Mouse (Mus musculus) stomach, postnatal 0 days (tissue): ENCODE data around the gene Pgls. TPM values are rescaled to one million over a fixed set of nuclear protein-coding genes. Genes with fewer than 3 reads are reported as not detected.
A peak's percentile ranks its signal among the peaks of the same experiment; 100 is the strongest.

Experiments
- ATAC-seq: fragments of 200-750 bp; cut with Nextera tagmentation; 2 replicates; pipeline ENCODE4 v1.8.0; 2017; ENCODE audit not compliant: low FRiP score, low TSS enrichment
- DNase-seq: peaks from one replicate; pipeline ENCODE4 v3.0.0-alpha.2; 2016; ENCODE audit warnings: low spot score
- H3K27ac ChIP-seq: fragments of 300-500 bp; sonication (generic); replicated peaks from 2 replicates; pipeline ENCODE4 v1.5.1; 2014; ENCODE audit warnings: mild to moderate bottlenecking, control low read depth
- H3K27me3 ChIP-seq: fragments of 300-500 bp; sonication (generic); 2 replicates; pipeline ENCODE4 v1.6.1; 2014; ENCODE audit warnings: low read length; ENCODE audit not compliant: control insufficient read depth, insufficient read depth
- H3K36me3 ChIP-seq: fragments of 300-500 bp; sonication (generic); 2 replicates; pipeline ENCODE4 v1.6.1; 2014; ENCODE audit warnings: low read length, mixed read lengths; ENCODE audit not compliant: control insufficient read depth, insufficient read depth
- H3K4me1 ChIP-seq: fragments of 300-500 bp; sonication (generic); replicated peaks from 2 replicates; pipeline ENCODE4 v1.6.1; 2014; ENCODE audit warnings: antibody characterized with exemption; ENCODE audit not compliant: control insufficient read depth, insufficient read depth
- H3K4me2 ChIP-seq: fragments of 300-500 bp; sonication (generic); replicated peaks from 2 replicates; pipeline ENCODE4 v1.6.1; 2014; ENCODE audit warnings: low read depth, mild to moderate bottlenecking, control low read depth, moderate library complexity
- H3K4me3 ChIP-seq: fragments of 300-500 bp; sonication (generic); 2 replicates; pipeline ENCODE4 v1.5.1; 2014; ENCODE audit warnings: low read depth, low read length, control low read depth
- H3K9ac ChIP-seq: fragments of 300-500 bp; sonication (generic); 2 replicates; pipeline ENCODE4 v1.6.1; 2014; ENCODE audit warnings: mild to moderate bottlenecking, low read length, control low read depth, mixed read lengths
- H3K9me3 ChIP-seq: fragments of 300-500 bp; sonication (generic); 2 replicates; pipeline ENCODE4 v1.6.1; 2016; ENCODE audit warnings: low read length; ENCODE audit not compliant: control insufficient read depth
- CTCF ChIP-seq: IDR thresholded peaks from 2 replicates; pipeline ENCODE4 v1.5.1; 2016; ENCODE audit warnings: antibody characterized with exemption, low read depth, mild to moderate bottlenecking, moderate library complexity
- EP300 ChIP-seq: optimal IDR thresholded peaks from 2 replicates; pipeline ENCODE3; 2016; ENCODE audit warnings: antibody characterized with exemption
- WGBS: fragments of 180-500 bp; shearing (Covaris S2); extraction: QIAGEN DNeasy Blood & Tissue Kit; methylation state at CpG from one replicate; pipeline ENCODE4 v1.1.7; 2014; 5-methylcytosine and 5-hydroxymethylcytosine counted together
- polyA plus RNA-seq: library from polyadenylated mRNA; unstranded; fragments of >200 nt; fragmentation: Nextera tagmentation; extraction: Ambion mirVana; gene quantifications from 2 replicates; pipeline ENCODE4 v1.2.1, GENCODE M21; 2015

Pgls gene
- polyA plus RNA-seq, 1 experiment from 2014 or later, result 221 TPM

DNA sequence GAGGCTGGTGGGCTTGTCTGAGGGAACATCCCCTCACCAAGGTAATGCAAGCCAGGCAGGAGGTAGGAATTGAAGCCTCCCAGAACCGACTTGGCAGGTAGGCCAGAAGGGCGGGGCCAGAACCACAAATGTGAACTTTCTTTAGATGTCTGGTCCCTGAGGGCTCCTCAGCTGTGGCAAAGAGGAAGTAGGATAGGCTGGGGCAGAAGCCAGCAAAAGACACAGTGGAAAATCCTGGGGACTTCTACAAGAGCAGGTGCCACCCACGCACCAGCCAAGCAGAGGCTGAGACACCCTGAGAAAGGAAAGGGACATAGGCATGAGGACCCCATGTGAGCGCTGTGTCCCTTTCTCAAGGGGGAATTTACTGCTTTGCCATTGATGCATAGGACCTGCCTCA, 4.8 kb downstream of the Pgls start:
- Histone ChIP-seq H3K27ac (no peak overlapping the region), H3K4me1 (peaks cover 3% of the 10 kb centered on the region), H3K4me2 (no peak overlapping the region), H3K4me3 (no peak overlapping the region), H3K27me3 (no peaks in the 10 kb centered on the region; the same call in 1 of the 2 replicates), H3K36me3 (no peaks in the 10 kb centered on the region), H3K9me3 (no peaks in the 10 kb centered on the region), H3K9ac (no peak overlapping the region)
- no peak for ATAC-seq
- WGBS, result 63% methylated on average over 4 of the region's 4 CpGs
- TF ChIP-seq EP300 (no peak), CTCF (no peak)
- DNase-seq, result no peak

DNA sequence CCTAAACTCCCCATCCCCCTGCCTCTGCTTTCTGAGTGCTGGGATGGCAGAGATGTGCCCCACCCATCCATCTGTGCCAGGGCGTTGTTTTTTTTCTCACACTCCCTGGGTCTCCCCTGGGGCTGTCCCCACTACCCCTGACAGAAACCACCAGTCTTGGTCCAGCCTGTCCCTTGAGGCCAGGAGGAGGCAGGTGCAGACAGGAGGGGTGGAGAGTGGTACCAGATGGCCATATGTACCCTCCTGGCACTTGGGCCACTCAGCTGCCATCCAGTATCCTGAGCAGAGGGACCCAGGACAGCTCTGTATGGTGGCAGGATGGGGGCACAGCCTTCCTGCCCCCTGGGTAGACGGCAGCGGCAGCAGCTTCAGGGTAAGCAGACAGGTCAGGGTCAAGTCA, 5.5 kb downstream of the Pgls start, which contains the start of gene Fam129c:
Gene Fam129c, plus strand, starts transcription at position 198 of the 400 bp plus-strand sequence.
- Histone ChIP-seq H3K4me1 (peaks cover 4% of the 10 kb centered on the region), H3K36me3 (no peaks in the 10 kb centered on the region), H3K27ac (no peak within 1 kb of the TSS), H3K4me2 (no peak within 1 kb of the TSS), H3K9me3 (no peaks in the 10 kb centered on the region), H3K9ac (no peak within 1 kb of the TSS), H3K27me3 (peaks cover 3% of the 10 kb centered on the region; the same call in 1 of the 2 replicates), H3K4me3 (no peak within 1 kb of the TSS)
- DNase-seq (no peak), ATAC-seq (no peak)
- TF ChIP-seq EP300 (no peak), CTCF (no peak)
- WGBS, result 74% methylated on average over 3 of the region's 3 CpGs

DNA sequence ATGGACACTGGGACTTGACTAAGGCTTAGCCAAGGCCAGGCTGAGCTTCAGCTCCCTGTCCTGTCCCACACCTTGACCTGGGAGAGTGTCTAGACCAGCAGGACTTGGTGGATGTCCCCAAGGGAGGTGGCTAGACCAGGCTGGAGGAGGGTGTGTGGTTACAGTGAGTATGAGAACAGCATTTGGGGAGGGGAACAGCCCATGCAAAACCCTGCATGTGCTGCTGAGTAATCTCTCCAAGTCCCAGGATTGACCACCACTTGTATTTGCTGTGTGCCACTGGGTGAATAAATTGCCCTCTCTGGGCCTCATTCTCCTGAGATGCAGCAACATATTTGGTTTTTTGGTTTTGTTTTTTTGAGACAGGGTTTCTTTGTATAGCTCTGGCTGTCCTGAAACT, 6.4 kb downstream of the Pgls start:
- no peak overlapping the region for H3K9ac ChIP-seq
- H3K36me3 ChIP-seq, result no peaks in the 10 kb centered on the region
- no peak for TF ChIP-seq EP300
- TF ChIP-seq CTCF, result no peak
- DNase-seq (no peak), ATAC-seq (no peak)
- H3K4me1 ChIP-seq, result peaks cover 3% of the 10 kb centered on the region; the same call in 1 of the 2 replicates
- H3K4me2 ChIP-seq, result no peak overlapping the region
- no peak overlapping the region for H3K4me3 ChIP-seq
- no peaks in the 10 kb centered on the region for H3K9me3 ChIP-seq
- peaks cover 3% of the 10 kb centered on the region; the same call in 1 of the 2 replicates for H3K27me3 ChIP-seq
- no peak overlapping the region for H3K27ac ChIP-seq

DNA sequence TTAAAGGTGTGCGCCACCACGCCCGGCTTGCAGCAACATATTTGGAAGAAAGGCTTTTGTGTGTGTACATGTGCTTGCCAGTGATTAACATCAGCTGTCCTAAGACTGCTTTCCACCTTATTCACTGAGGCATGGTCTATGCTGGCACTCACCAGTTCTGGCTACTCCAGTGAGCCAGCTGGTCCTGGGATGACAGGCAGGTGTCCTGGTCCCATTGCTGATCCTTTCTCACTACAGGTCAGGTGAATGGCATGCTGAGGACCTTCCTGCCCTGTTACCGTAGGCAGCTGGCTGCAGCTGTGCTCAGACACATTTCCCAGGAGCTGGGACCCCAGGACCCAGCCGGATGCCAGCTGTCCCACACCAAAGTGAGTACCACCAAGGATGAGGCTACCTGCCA, 6.9 kb downstream of the Pgls start:
- ATAC-seq (no peak), DNase-seq (no peak)
- no peak overlapping the region for H3K27ac ChIP-seq
- no peaks in the 10 kb centered on the region for H3K36me3 ChIP-seq
- no peak overlapping the region for H3K4me3 ChIP-seq
- 91% methylated on average over 5 of the region's 5 CpGs for WGBS
- no peaks in the 10 kb centered on the region for H3K9me3 ChIP-seq
- H3K9ac ChIP-seq, result no peak overlapping the region
- no peak overlapping the region for H3K4me2 ChIP-seq
- H3K27me3 ChIP-seq, result peaks cover 3% of the 10 kb centered on the region; the same call in 1 of the 2 replicates
- no peak for TF ChIP-seq EP300
- TF ChIP-seq CTCF, result no peak
- H3K4me1 ChIP-seq, result peaks cover 3% of the 10 kb centered on the region; the same call in 1 of the 2 replicates

DNA sequence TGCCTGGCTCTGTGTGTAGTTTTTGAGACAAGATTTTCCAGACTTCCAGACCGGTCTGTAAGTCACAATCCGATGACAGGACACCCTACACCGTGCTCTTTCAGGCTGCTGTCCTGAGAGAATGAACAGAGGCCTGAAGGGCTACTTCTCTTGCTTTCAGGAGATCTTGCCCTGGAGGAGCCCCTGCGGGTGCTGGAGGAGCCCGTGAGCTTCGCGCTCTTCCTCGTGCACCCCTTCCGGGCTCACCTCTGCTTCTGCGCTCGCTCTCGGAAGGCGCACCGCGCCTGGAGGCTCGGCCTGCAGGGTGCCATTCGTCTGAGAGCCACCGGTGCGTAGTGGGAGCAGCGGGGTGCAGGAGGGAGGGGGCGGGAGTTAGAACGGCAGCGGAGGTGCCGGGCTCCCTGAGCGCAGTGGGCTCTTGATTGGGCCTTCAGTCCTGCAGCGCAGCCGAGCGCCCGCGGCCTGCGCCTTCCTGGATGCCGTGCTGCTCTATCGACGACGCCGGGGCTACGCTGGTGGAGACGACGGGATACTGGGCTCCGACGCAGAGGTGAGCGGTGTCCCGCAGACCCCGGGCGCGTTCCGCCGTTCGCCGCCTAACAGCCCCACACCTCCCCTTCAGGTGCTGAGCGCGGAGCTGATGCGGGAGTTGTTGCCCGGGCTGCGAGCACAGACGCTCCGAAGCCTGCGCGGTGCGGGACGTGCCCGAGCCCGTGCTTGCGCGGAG, 10.1 kb downstream of the Pgls start:
- TF ChIP-seq CTCF (no peak), EP300 (no peak)
- Histone ChIP-seq H3K27ac (no peak overlapping the region), H3K4me3 (peak overlapping the region; percentile 30), H3K4me1 (peaks cover 3% of the 10 kb centered on the region; the same call in 1 of the 2 replicates), H3K4me2 (peak overlapping the region; percentile 54), H3K9ac (peak overlapping the region; percentile 18), H3K27me3 (peaks cover 3% of the 10 kb centered on the region; the same call in 1 of the 2 replicates), H3K36me3 (no peaks in the 10 kb centered on the region), H3K9me3 (no peaks in the 10 kb centered on the region)
- WGBS, result 7% methylated on average over 45 of the region's 65 CpGs
- DNase-seq, result peak; percentile 32
- ATAC-seq, result 0 out of 2 replicates have a peak, but pooled peaks have one; percentile 0

DNA sequence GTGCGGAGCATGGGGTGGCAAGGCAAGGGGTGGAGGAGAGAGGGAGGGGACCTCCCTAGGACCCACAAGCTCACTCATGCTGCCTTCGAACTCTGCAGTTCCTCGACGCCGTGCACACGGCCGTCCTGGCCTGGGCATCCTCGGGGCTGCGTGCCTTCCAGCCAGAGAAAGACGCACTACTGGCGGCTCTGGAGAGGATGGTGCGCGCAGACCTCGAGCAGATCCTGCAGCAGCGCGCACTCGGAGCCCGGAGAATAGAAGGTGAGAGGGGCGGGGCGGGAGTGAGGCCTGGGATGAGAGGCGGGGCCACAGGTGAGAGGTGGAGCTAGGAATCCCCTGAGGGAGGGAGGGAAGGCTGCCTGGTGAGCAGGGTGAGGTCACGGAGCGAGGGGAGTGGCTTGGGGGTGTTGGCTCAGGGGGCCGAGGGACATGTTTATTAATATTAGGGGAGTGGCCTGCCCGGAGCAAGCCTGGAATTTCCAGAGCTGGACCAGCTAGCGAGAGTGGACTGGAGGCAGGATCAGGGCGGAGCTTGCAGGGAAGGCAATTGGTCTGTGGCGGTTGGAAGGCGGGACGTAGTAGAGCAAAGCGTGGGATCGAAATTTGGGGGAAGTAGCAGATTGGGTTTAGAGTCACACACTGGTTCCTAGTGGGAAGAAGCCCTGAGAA, 10.8 kb downstream of the Pgls start:
- DNase-seq, result peak; percentile 95
- no peaks in the 10 kb centered on the region for H3K9me3 ChIP-seq
- peaks cover 3% of the 10 kb centered on the region; the same call in 1 of the 2 replicates for H3K27me3 ChIP-seq
- no peak overlapping the region for H3K27ac ChIP-seq
- H3K4me2 ChIP-seq, result peak overlapping the region; percentile 54
- peak; percentile 93 for ATAC-seq
- no peaks in the 10 kb centered on the region for H3K36me3 ChIP-seq
- peaks cover 3% of the 10 kb centered on the region; the same call in 1 of the 2 replicates for H3K4me1 ChIP-seq
- TF ChIP-seq EP300 (no peak), CTCF (no peak)
- H3K9ac ChIP-seq, result peak overlapping the region; percentile 18; the same call in 1 of the 2 replicates
- WGBS, result 2% methylated on average over 31 of the region's 32 CpGs
- peak overlapping the region; percentile 30 for H3K4me3 ChIP-seq
